Mouse (Mus musculus): Measurements from ENCODE around the gene Rev1. TPM values are rescaled to one million over a fixed set of nuclear protein-coding genes. Genes with fewer than 3 reads are reported as not detected.

Gene Rev1
- polyA plus RNA-seq, 1 experiment from 2014 or later, result 32.3 TPM

GRCm38 (mm10) chr1:38141371-38141770, 11.8 kb upstream of the Rev1 start:
- 81% methylated on average over 1 of the region's 1 CpGs for WGBS
- Histone ChIP-seq H3K27ac (ENCODE audit: low read depth) (no peak overlapping the region), H3K4me1 (ENCODE audit: insufficient read depth) (no peaks in the 10 kb centered on the region), H3K4me2 (no peak overlapping the region), H3K27me3 (ENCODE audit: insufficient read depth, low read length) (no peaks in the 10 kb centered on the region), H3K9ac (no peak overlapping the region), H3K36me3 (ENCODE audit: insufficient read depth) (no peaks in the 10 kb centered on the region), H3K9me3 (ENCODE audit: low read depth, low read length) (no peaks in the 10 kb centered on the region), H3K4me3 (ENCODE audit: low read depth, low read length) (no peak overlapping the region)
- ATAC-seq (ENCODE audit: insufficient read depth), result no peak
- TF ChIP-seq CTCF (IDR thresholded peaks at IDR 0.05; ENCODE audit: low read depth), result no peak
- no peak for DNase-seq

GRCm38 (mm10) chr1:38140911-38141310, 11.3 kb upstream of the Rev1 start:
- 79% methylated on average over 2 of the region's 2 CpGs for WGBS
- no peak for ATAC-seq (ENCODE audit: insufficient read depth)

GRCm38 (mm10) chr1:38139396-38139795, 9.8 kb upstream of the Rev1 start:
- ATAC-seq (ENCODE audit: insufficient read depth), result no peak

More at GRCm38 (mm10) chr1:38140911-38141310, 11.3 kb upstream of the Rev1 start:
- DNase-seq, result no peak
- H3K27ac ChIP-seq (ENCODE audit: low read depth), result no peak overlapping the region
- no peaks in the 10 kb centered on the region for H3K27me3 ChIP-seq (ENCODE audit: insufficient read depth, low read length)
- no peak for TF ChIP-seq CTCF (IDR thresholded peaks at IDR 0.05; ENCODE audit: low read depth)
- H3K4me2 ChIP-seq, result no peak overlapping the region
- H3K36me3 ChIP-seq (ENCODE audit: insufficient read depth), result no peaks in the 10 kb centered on the region
- H3K4me1 ChIP-seq (ENCODE audit: insufficient read depth), result no peaks in the 10 kb centered on the region
- H3K9ac ChIP-seq, result no peak overlapping the region
- H3K4me3 ChIP-seq (ENCODE audit: low read depth, low read length), result no peak overlapping the region
- no peaks in the 10 kb centered on the region for H3K9me3 ChIP-seq (ENCODE audit: low read depth, low read length)

GRCm38 (mm10) chr1:38132942-38133341, 3.3 kb upstream of the Rev1 start:
- WGBS, result 50% methylated on average over 6 of the region's 6 CpGs
- Histone ChIP-seq H3K9ac (no peak overlapping the region), H3K4me1 (ENCODE audit: insufficient read depth) (peaks cover 4% of the 10 kb centered on the region), H3K9me3 (ENCODE audit: low read depth, low read length) (no peaks in the 10 kb centered on the region), H3K4me2 (no peak overlapping the region), H3K27me3 (ENCODE audit: insufficient read depth, low read length) (no peaks in the 10 kb centered on the region), H3K4me3 (ENCODE audit: low read depth, low read length) (no peak overlapping the region), H3K36me3 (ENCODE audit: insufficient read depth) (no peaks in the 10 kb centered on the region), H3K27ac (ENCODE audit: low read depth) (no peak overlapping the region)
- DNase-seq (peak; percentile 62), ATAC-seq (ENCODE audit: insufficient read depth) (no peak)
- TF ChIP-seq CTCF (IDR thresholded peaks at IDR 0.05; ENCODE audit: low read depth), result no peak

More at GRCm38 (mm10) chr1:38139396-38139795, 9.8 kb upstream of the Rev1 start:
- Histone ChIP-seq H3K36me3 (ENCODE audit: insufficient read depth) (no peaks in the 10 kb centered on the region), H3K4me3 (ENCODE audit: low read depth, low read length) (no peak overlapping the region), H3K27ac (ENCODE audit: low read depth) (no peak overlapping the region), H3K9ac (no peak overlapping the region), H3K4me1 (ENCODE audit: insufficient read depth) (no peaks in the 10 kb centered on the region), H3K9me3 (ENCODE audit: low read depth, low read length) (no peaks in the 10 kb centered on the region), H3K27me3 (ENCODE audit: insufficient read depth, low read length) (no peaks in the 10 kb centered on the region), H3K4me2 (no peak overlapping the region)
- WGBS, result 79% methylated on average over 2 of the region's 2 CpGs
- no peak for TF ChIP-seq CTCF (IDR thresholded peaks at IDR 0.05; ENCODE audit: low read depth)
- DNase-seq, result no peak

DNA sequence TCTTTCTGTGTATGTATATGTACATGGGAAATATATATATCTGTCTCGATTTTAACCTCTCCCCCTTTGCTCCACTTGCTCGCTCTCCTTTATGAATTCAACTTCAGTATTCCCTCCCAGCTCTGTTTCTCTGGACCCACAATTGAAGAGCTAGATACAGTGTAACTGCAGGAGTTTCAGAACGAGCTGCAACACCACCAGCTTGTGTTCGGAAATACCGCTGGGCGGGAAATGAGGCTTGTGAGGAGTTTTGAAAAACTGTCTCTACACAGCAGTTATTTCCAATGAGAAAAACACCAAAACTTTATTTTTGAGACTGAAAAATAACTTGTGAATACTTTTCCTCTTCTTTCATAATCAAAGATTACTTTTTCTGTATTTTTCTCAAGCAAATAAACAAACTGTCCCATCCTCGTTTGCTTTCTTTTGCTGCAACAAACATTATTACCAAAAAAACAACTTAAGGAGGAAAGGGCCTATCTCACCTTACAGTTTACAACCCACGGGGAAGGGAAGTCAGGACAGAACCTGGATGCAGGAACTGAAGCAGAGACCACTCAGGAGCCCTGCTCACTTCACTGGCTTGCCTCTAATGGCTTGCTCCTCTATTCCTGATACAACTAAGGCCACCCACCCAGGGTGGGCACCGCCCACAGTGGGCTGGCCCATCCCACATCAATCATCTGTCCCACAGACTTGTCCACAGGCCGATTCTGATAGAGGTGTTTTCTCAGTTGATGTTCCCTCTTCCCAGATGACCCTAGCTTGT, 1.3 kb upstream of the Rev1 start:
- WGBS, result 35% methylated on average over 10 of the region's 10 CpGs
- ATAC-seq (ENCODE audit: insufficient read depth) (no peak), DNase-seq (peak; percentile 38)
- no peaks in the 10 kb centered on the region for H3K36me3 ChIP-seq (ENCODE audit: insufficient read depth)
- peak overlapping the region; percentile 63 for H3K4me2 ChIP-seq
- no peak overlapping the region for H3K27ac ChIP-seq (ENCODE audit: low read depth)
- peaks cover 4% of the 10 kb centered on the region for H3K4me1 ChIP-seq (ENCODE audit: insufficient read depth)
- no peak for TF ChIP-seq CTCF (IDR thresholded peaks at IDR 0.05; ENCODE audit: low read depth)
- H3K9ac ChIP-seq, result no peak overlapping the region
- no peaks in the 10 kb centered on the region for H3K27me3 ChIP-seq (ENCODE audit: insufficient read depth, low read length)
- no peaks in the 10 kb centered on the region for H3K9me3 ChIP-seq (ENCODE audit: low read depth, low read length)
- H3K4me3 ChIP-seq (ENCODE audit: low read depth, low read length), result no peak overlapping the region

- WGBS, result under 1% methylated on average over 53 of the region's 68 CpGs
Observed at GRCm38 (mm10) chr1:38128919-38129436, 623 bp downstream of the Rev1 start.

GRCm38 (mm10) chr1:38127036-38127435, 2.6 kb downstream of the Rev1 start:
- H3K36me3 ChIP-seq (ENCODE audit: insufficient read depth), result no peaks in the 10 kb centered on the region
- no peaks in the 10 kb centered on the region for H3K9me3 ChIP-seq (ENCODE audit: low read depth, low read length)
- no peak overlapping the region for H3K4me3 ChIP-seq (ENCODE audit: low read depth, low read length)
- no peak overlapping the region; the same call in 1 of the 2 replicates for H3K4me2 ChIP-seq
- no peak for ATAC-seq (ENCODE audit: insufficient read depth)
- H3K4me1 ChIP-seq (ENCODE audit: insufficient read depth), result peaks cover 4% of the 10 kb centered on the region
- no peak for DNase-seq
- H3K9ac ChIP-seq, result no peak overlapping the region
- no peak for TF ChIP-seq CTCF (IDR thresholded peaks at IDR 0.05; ENCODE audit: low read depth)
- no peaks in the 10 kb centered on the region for H3K27me3 ChIP-seq (ENCODE audit: insufficient read depth, low read length)
- no peak overlapping the region for H3K27ac ChIP-seq (ENCODE audit: low read depth)

More at GRCm38 (mm10) chr1:38128919-38129436, 623 bp downstream of the Rev1 start:
- Histone ChIP-seq H3K9ac (peak overlapping the region; percentile 91), H3K4me1 (ENCODE audit: insufficient read depth) (peaks cover 4% of the 10 kb centered on the region), H3K4me2 (peak overlapping the region; percentile 63), H3K4me3 (ENCODE audit: low read depth, low read length) (peak overlapping the region; percentile 87), H3K27me3 (ENCODE audit: insufficient read depth, low read length) (no peaks in the 10 kb centered on the region), H3K36me3 (ENCODE audit: insufficient read depth) (no peaks in the 10 kb centered on the region), H3K27ac (ENCODE audit: low read depth) (peak overlapping the region; percentile 86), H3K9me3 (ENCODE audit: low read depth, low read length) (no peaks in the 10 kb centered on the region)
- peak; percentile 67 for DNase-seq
- TF ChIP-seq CTCF (IDR thresholded peaks at IDR 0.05; ENCODE audit: low read depth), result no peak
- no peak for ATAC-seq (ENCODE audit: insufficient read depth)
